Mouse (Mus musculus): Measurements from ENCODE around the gene AI593442.

Gene AI593442

GRCm38 (mm10) chr9:52679362-52679947 lies at the start of gene AI593442:
Gene AI593442 (minus strand): TSS chr9:52679780.
- in situ Hi-C loops (cut with MboI; ENCODE audit: unreplicated experiment in 2 of 2), result no loop called here

GRCm38 (mm10) chr9:52728806-52729205 lies 49.2 kb upstream of the AI593442 start:
- in situ Hi-C loops (cut with MboI; ENCODE audit: unreplicated experiment in 2 of 2), result no loop called here

GRCm38 (mm10) chr9:52722626-52723025 lies 43.0 kb upstream of the AI593442 start:
- in situ Hi-C loops (cut with MboI; ENCODE audit: unreplicated experiment in 2 of 2), result no loop called here

GRCm38 (mm10) chr9:52719562-52719961 lies 40.0 kb upstream of the AI593442 start:
- in situ Hi-C loops (cut with MboI; ENCODE audit: unreplicated experiment in 2 of 2), result no loop called here

- in situ Hi-C loops (cut with MboI; ENCODE audit: unreplicated experiment in 2 of 2), result no loop called here
These were observed 456 bp upstream of the AI593442 start for GRCm38 (mm10) chr9:52680036-52680435.

- in situ Hi-C loops (cut with MboI; ENCODE audit: unreplicated experiment in 2 of 2), result no loop called here
These were observed 753 bp downstream of the AI593442 start for GRCm38 (mm10) chr9:52678839-52679215.

GRCm38 (mm10) chr9:52678179-52678838 lies 1.3 kb downstream of the AI593442 start:
- in situ Hi-C loops (cut with MboI; ENCODE audit: unreplicated experiment in 2 of 2), result no loop called here

GRCm38 (mm10) chr9:52676587-52676986 lies 3.0 kb downstream of the AI593442 start:
- in situ Hi-C loops (cut with MboI; ENCODE audit: unreplicated experiment in 2 of 2), result no loop called here

- in situ Hi-C loops (cut with MboI; ENCODE audit: unreplicated experiment in 2 of 2), result no loop called here
These were observed 3.6 kb downstream of the AI593442 start for GRCm38 (mm10) chr9:52675937-52676336.

- in situ Hi-C loops (cut with MboI; ENCODE audit: unreplicated experiment in 2 of 2), result no loop called here
These were observed 18.2 kb downstream of the AI593442 start for GRCm38 (mm10) chr9:52661422-52661821.

- in situ Hi-C loops (cut with MboI; ENCODE audit: unreplicated experiment in 2 of 2), result no loop called here
These were observed 29.1 kb downstream of the AI593442 start for GRCm38 (mm10) chr9:52650341-52650951.

GRCm38 (mm10) chr9:52645312-52645711 lies 34.3 kb downstream of the AI593442 start:
- in situ Hi-C loops (cut with MboI; ENCODE audit: unreplicated experiment in 2 of 2), result no loop called here

GRCm38 (mm10) chr9:52644626-52645025 lies 35.0 kb downstream of the AI593442 start:
- in situ Hi-C loops (cut with MboI; ENCODE audit: unreplicated experiment in 2 of 2), result no loop called here

- in situ Hi-C loops (cut with MboI; ENCODE audit: unreplicated experiment in 2 of 2), result no loop called here
These were observed 35.4 kb downstream of the AI593442 start for GRCm38 (mm10) chr9:52644156-52644555.

GRCm38 (mm10) chr9:52635991-52636390 lies 43.6 kb downstream of the AI593442 start:
- in situ Hi-C loops (cut with MboI; ENCODE audit: unreplicated experiment in 2 of 2), result no loop called here

- in situ Hi-C loops (cut with MboI; ENCODE audit: unreplicated experiment in 2 of 2), result no loop called here
These were observed 55.7 kb downstream of the AI593442 start for GRCm38 (mm10) chr9:52623926-52624325.

Measured in v-Abl transformed pro-B cells (cell line).